Mouse (Mus musculus): ENCODE measurements around the gene Atp8a2. TPM values are rescaled to one million over a fixed set of nuclear protein-coding genes. Genes with fewer than 3 reads are reported as not detected.

Gene Atp8a2
- polyA plus RNA-seq, 1 experiment from 2014 or later = 4.9 TPM

DNA sequence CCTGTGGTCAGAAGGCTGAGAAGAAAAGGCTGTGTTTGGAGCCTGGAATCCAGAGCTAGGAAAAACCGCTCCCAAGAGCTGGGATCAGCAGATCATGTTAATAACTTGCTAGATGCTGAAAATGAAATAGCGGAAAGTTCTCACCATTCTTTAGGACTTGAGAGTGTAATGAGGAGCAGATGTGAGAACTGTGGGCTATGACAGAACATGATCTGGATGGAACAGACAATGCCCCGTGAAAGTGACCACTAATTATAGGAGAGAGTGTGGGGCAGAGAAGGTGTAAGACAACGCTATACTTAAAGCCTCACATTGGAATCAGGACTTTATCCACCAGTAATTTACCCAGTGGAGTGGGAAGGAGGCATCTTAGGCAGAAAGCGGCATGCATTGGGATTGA lies 455.2 kb downstream of the Atp8a2 start:
- no peak overlapping the region for H3K4me2 ChIP-seq (ENCODE audit: low read depth, low read length, severe bottlenecking)
- no peak overlapping the region for H3K4me3 ChIP-seq (ENCODE audit: low read depth, low read length)
- H3K9me3 ChIP-seq (ENCODE audit: control insufficient read depth, low read length) = no peaks in the 10 kb centered on the region; the same call in 1 of the 2 replicates
- no peak for ATAC-seq (replicated peaks; ENCODE audit: low FRiP score)
- 92% methylated on average over 5 of the region's 5 CpGs for WGBS
- no peak overlapping the region for H3K9ac ChIP-seq (ENCODE audit: low read length)
- H3K36me3 ChIP-seq (ENCODE audit: control insufficient read depth, insufficient read depth, low read length) = no peaks in the 10 kb centered on the region
- peaks cover 11% of the 10 kb centered on the region for H3K4me1 ChIP-seq (replicated peaks; ENCODE audit: control insufficient read depth, insufficient read depth, low read length)
- DNase-seq (ENCODE audit: low spot score) = no peak
- H3K27ac ChIP-seq (ENCODE audit: low read depth, low read length) = no peak overlapping the region
- peaks cover 13% of the 10 kb centered on the region for H3K27me3 ChIP-seq (ENCODE audit: control insufficient read depth, insufficient read depth, low read length)

- no peaks in the 10 kb centered on the region; the same call in 1 of the 2 replicates for H3K9me3 ChIP-seq (ENCODE audit: control insufficient read depth, low read length)
- H3K4me2 ChIP-seq (ENCODE audit: low read depth, low read length, severe bottlenecking) = no peak overlapping the region
- H3K9ac ChIP-seq (ENCODE audit: low read length) = no peak overlapping the region
- no peaks in the 10 kb centered on the region for H3K36me3 ChIP-seq (ENCODE audit: control insufficient read depth, insufficient read depth, low read length)
- WGBS = 62% methylated on average over 6 of the region's 6 CpGs
- H3K27me3 ChIP-seq (ENCODE audit: control insufficient read depth, insufficient read depth, low read length) = peaks cover 13% of the 10 kb centered on the region
- no peak overlapping the region for H3K27ac ChIP-seq (ENCODE audit: low read depth, low read length)
- H3K4me3 ChIP-seq (ENCODE audit: low read depth, low read length) = no peak overlapping the region
- ATAC-seq (replicated peaks; ENCODE audit: low FRiP score) (no peak), DNase-seq (ENCODE audit: low spot score) (no peak)
- peaks cover 15% of the 10 kb centered on the region for H3K4me1 ChIP-seq (replicated peaks; ENCODE audit: control insufficient read depth, insufficient read depth, low read length)
Measured at GRCm38 (mm10) chr14:59739446-59739845, 457.5 kb downstream of the Atp8a2 start.

GRCm38 (mm10) chr14:59737734-59738294 lies 459.2 kb downstream of the Atp8a2 start:
- WGBS = 34% methylated on average over 8 of the region's 8 CpGs
- no peaks in the 10 kb centered on the region for H3K36me3 ChIP-seq (ENCODE audit: control insufficient read depth, insufficient read depth, low read length)
- DNase-seq (ENCODE audit: low spot score) = peak; percentile 73
- H3K27ac ChIP-seq (ENCODE audit: low read depth, low read length) = peak overlapping the region; percentile 72
- no peaks in the 10 kb centered on the region; the same call in 1 of the 2 replicates for H3K9me3 ChIP-seq (ENCODE audit: control insufficient read depth, low read length)
- ATAC-seq (replicated peaks; ENCODE audit: low FRiP score) = peak; percentile 54
- peaks cover 18% of the 10 kb centered on the region for H3K27me3 ChIP-seq (ENCODE audit: control insufficient read depth, insufficient read depth, low read length)
- H3K4me2 ChIP-seq (ENCODE audit: low read depth, low read length, severe bottlenecking) = no peak overlapping the region
- no peak overlapping the region for H3K4me3 ChIP-seq (ENCODE audit: low read depth, low read length)
- peaks cover 15% of the 10 kb centered on the region for H3K4me1 ChIP-seq (replicated peaks; ENCODE audit: control insufficient read depth, insufficient read depth, low read length)
- no peak overlapping the region; the same call in 1 of the 2 replicates for H3K9ac ChIP-seq (ENCODE audit: low read length)

GRCm38 (mm10) chr14:59736861-59737700 lies 459.9 kb downstream of the Atp8a2 start:
- DNase-seq (ENCODE audit: low spot score) = peak; percentile 85
- ATAC-seq (replicated peaks; ENCODE audit: low FRiP score) = peak; percentile 91
- H3K4me2 ChIP-seq (ENCODE audit: low read depth, low read length, severe bottlenecking) = no peak overlapping the region
- H3K27ac ChIP-seq (ENCODE audit: low read depth, low read length) = peak overlapping the region; percentile 73
- WGBS = 7% methylated on average over 9 of the region's 9 CpGs
- H3K4me1 ChIP-seq (replicated peaks; ENCODE audit: control insufficient read depth, insufficient read depth, low read length) = peaks cover 18% of the 10 kb centered on the region
- no peak overlapping the region for H3K4me3 ChIP-seq (ENCODE audit: low read depth, low read length)
- H3K9me3 ChIP-seq (ENCODE audit: control insufficient read depth, low read length) = no peaks in the 10 kb centered on the region; the same call in 1 of the 2 replicates
- H3K27me3 ChIP-seq (ENCODE audit: control insufficient read depth, insufficient read depth, low read length) = peaks cover 19% of the 10 kb centered on the region
- no peaks in the 10 kb centered on the region for H3K36me3 ChIP-seq (ENCODE audit: control insufficient read depth, insufficient read depth, low read length)
- H3K9ac ChIP-seq (ENCODE audit: low read length) = no peak overlapping the region

GRCm38 (mm10) chr14:59730043-59730390 lies 467.0 kb downstream of the Atp8a2 start:
- H3K36me3 ChIP-seq (ENCODE audit: control insufficient read depth, insufficient read depth, low read length) = no peaks in the 10 kb centered on the region
- peaks cover 3% of the 10 kb centered on the region; the same call in 1 of the 2 replicates for H3K4me1 ChIP-seq (replicated peaks; ENCODE audit: control insufficient read depth, insufficient read depth, low read length)
- H3K9ac ChIP-seq (ENCODE audit: low read length) = no peak overlapping the region
- WGBS = 66% methylated on average over 3 of the region's 3 CpGs
- no peak overlapping the region for H3K4me3 ChIP-seq (ENCODE audit: low read depth, low read length)
- no peak overlapping the region for H3K4me2 ChIP-seq (ENCODE audit: low read depth, low read length, severe bottlenecking)
- peaks cover 12% of the 10 kb centered on the region; the same call in 1 of the 2 replicates for H3K27me3 ChIP-seq (ENCODE audit: control insufficient read depth, insufficient read depth, low read length)
- ATAC-seq (replicated peaks; ENCODE audit: low FRiP score) (no peak), DNase-seq (ENCODE audit: low spot score) (no peak)
- no peaks in the 10 kb centered on the region for H3K9me3 ChIP-seq (ENCODE audit: control insufficient read depth, low read length)
- no peak overlapping the region for H3K27ac ChIP-seq (ENCODE audit: low read depth, low read length)

GRCm38 (mm10) chr14:59729298-59730042 lies 467.5 kb downstream of the Atp8a2 start:
- peaks cover 12% of the 10 kb centered on the region; the same call in 1 of the 2 replicates for H3K27me3 ChIP-seq (ENCODE audit: control insufficient read depth, insufficient read depth, low read length)
- H3K9ac ChIP-seq (ENCODE audit: low read length) = no peak overlapping the region
- H3K4me1 ChIP-seq (replicated peaks; ENCODE audit: control insufficient read depth, insufficient read depth, low read length) = peaks cover 3% of the 10 kb centered on the region; the same call in 1 of the 2 replicates
- H3K27ac ChIP-seq (ENCODE audit: low read depth, low read length) = no peak overlapping the region
- no peaks in the 10 kb centered on the region for H3K9me3 ChIP-seq (ENCODE audit: control insufficient read depth, low read length)
- no peak for DNase-seq (ENCODE audit: low spot score)
- WGBS = 77% methylated on average over 3 of the region's 3 CpGs
- ATAC-seq (replicated peaks; ENCODE audit: low FRiP score) = no peak
- no peak overlapping the region for H3K4me3 ChIP-seq (ENCODE audit: low read depth, low read length)
- no peaks in the 10 kb centered on the region for H3K36me3 ChIP-seq (ENCODE audit: control insufficient read depth, insufficient read depth, low read length)
- no peak overlapping the region for H3K4me2 ChIP-seq (ENCODE audit: low read depth, low read length, severe bottlenecking)

- Histone ChIP-seq H3K36me3 (ENCODE audit: control insufficient read depth, insufficient read depth, low read length) (no peaks in the 10 kb centered on the region), H3K9me3 (ENCODE audit: control insufficient read depth, low read length) (no peaks in the 10 kb centered on the region), H3K4me3 (ENCODE audit: low read depth, low read length) (no peak overlapping the region), H3K4me1 (replicated peaks; ENCODE audit: control insufficient read depth, insufficient read depth, low read length) (no peaks in the 10 kb centered on the region; the same call in 1 of the 2 replicates), H3K4me2 (ENCODE audit: low read depth, low read length, severe bottlenecking) (no peak overlapping the region), H3K27me3 (ENCODE audit: control insufficient read depth, insufficient read depth, low read length) (0 out of 2 replicates have a peak, but pooled peaks cover 3% of the 10 kb centered on the region), H3K9ac (ENCODE audit: low read length) (no peak overlapping the region), H3K27ac (ENCODE audit: low read depth, low read length) (no peak overlapping the region)
- ATAC-seq (replicated peaks; ENCODE audit: low FRiP score) (no peak), DNase-seq (ENCODE audit: low spot score) (no peak)
- WGBS = 88% methylated on average over 4 of the region's 4 CpGs
Measured at GRCm38 (mm10) chr14:59727016-59727415, 470.0 kb downstream of the Atp8a2 start.

DNA sequence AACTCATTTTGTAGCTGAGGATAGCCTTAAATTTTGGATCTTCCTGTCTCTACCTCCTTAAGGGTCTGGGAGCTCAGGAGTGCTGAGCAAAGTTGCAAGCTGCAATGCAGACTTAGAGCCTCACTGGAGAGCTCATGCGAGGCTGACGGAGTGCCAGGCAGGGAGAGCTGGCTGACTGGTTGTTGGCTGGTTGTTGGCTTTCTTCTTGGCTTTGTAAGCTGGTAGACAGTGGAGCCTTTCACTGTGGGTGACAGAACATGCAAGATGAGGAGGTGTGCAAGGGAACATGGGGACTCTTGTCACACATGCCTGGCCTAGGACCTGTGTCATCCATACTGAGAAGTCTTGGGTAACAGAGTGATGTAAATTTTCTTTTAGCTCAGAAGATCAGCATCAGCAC lies 473.8 kb downstream of the Atp8a2 start:
- DNase-seq (ENCODE audit: low spot score) (no peak), ATAC-seq (replicated peaks; ENCODE audit: low FRiP score) (no peak)
- Histone ChIP-seq H3K36me3 (ENCODE audit: control insufficient read depth, insufficient read depth, low read length) (no peaks in the 10 kb centered on the region), H3K27me3 (ENCODE audit: control insufficient read depth, insufficient read depth, low read length) (no peaks in the 10 kb centered on the region), H3K4me3 (ENCODE audit: low read depth, low read length) (no peak overlapping the region), H3K4me1 (replicated peaks; ENCODE audit: control insufficient read depth, insufficient read depth, low read length) (no peaks in the 10 kb centered on the region), H3K9ac (ENCODE audit: low read length) (no peak overlapping the region), H3K9me3 (ENCODE audit: control insufficient read depth, low read length) (no peaks in the 10 kb centered on the region), H3K27ac (ENCODE audit: low read depth, low read length) (no peak overlapping the region), H3K4me2 (ENCODE audit: low read depth, low read length, severe bottlenecking) (no peak overlapping the region)
- WGBS = 81% methylated on average over 2 of the region's 2 CpGs

All from forebrain, embryonic 11.5 days (tissue).